Mouse (Mus musculus) Muller cell, postnatal 12 days (primary cell): ENCODE measurements at regions not wholly inside any gene's neighbourhood (a gene's known extent, or its start where the extent isn't known, plus 50 kb on each side); places are given as distances from the start of the nearest gene placed in this dataset.

Experiments
- DNase-seq: peaks from one replicate; pipeline ENCODE4 v3.0.0-alpha.2; 2015; ENCODE audit errors: inconsistent ontology term

DNA sequence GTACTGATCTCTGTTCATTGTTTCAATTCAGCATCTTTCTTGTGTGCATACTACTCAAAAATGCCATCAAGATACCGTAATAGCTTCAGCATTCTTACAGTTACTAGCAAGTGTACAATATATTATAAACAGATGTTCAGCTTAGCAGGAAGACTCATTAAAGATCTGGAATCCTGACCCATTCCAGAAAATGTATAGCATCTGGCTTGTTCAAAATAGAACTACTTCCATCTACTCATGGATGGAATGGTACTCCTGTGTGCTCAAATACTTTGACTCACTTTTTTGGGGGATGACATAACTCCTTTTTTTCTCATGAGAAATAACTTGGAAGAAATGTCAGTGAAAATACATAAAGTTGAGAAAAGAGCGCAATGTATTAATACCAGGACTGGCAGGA, 291.2 kb upstream of the Manea start:
- no peak for DNase-seq

DNA sequence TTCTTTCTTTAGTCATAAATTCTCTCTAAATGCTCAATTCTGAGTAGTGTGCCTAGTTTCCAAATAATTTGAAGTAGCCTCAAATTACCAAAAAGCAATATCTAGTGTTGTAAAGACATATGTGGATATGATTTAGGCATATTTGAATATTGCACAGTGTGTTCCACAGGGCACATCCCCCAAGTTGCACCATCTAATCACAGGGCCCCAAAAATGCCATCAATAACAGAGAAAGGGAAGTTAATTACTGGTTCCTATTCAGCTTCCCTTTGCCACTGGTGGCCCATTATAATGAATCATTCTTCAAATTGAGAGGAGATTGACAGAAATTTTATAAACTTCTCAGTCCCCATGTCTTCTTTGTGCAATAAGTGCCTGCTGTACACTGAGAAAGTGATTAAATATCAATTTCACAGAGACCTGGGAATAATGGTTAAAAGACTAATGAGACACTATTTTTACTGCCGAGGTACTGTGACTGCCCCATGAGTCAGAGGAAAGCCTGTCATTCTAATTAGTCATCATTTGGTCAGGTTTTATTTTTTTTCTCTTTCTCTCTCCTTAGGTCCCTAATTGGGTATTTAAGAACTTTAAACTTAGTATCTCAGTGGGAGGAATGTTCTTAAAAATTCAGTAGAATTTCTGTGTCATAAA, 284.0 kb upstream of the Manea start:
- peak; percentile 77 for DNase-seq

DNA sequence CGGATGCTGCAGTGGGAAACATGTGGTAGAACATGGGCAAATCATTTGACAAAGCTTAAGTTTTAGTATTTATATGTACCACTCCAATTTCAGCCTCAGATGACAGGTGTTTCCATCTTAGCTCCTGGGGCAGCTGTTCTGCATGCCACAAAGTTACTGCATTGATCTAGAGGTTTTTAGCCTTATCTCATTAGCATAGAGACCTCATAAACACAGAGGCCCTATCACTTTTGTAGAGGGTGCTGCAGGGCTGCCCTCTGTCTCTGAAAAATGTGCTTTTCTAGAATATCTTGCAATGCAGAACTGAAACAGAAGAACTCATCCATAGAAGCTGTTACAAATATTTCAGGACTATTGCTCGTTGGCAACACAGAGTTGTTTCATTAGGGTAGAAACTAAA, 283.0 kb upstream of the Manea start:
- no peak for DNase-seq

DNA sequence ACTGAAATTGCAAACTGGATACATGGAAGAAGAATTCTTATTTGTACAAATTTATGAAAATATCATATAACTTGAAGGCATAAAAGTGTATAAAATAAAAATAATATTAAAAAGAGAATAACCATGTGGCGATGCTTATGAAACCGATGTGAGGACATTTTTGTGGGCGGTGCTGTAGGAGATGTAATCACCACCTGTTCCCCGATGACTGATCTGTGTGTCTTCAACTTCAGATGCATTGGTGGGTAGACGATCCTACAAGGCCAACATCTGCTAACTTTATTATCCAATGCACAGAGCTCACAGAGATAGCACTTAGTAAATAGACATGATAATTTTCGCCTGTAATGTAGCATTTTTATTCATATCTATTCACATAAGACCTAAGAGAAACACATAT, 281.1 kb upstream of the Manea start:
- DNase-seq, result no peak

DNA sequence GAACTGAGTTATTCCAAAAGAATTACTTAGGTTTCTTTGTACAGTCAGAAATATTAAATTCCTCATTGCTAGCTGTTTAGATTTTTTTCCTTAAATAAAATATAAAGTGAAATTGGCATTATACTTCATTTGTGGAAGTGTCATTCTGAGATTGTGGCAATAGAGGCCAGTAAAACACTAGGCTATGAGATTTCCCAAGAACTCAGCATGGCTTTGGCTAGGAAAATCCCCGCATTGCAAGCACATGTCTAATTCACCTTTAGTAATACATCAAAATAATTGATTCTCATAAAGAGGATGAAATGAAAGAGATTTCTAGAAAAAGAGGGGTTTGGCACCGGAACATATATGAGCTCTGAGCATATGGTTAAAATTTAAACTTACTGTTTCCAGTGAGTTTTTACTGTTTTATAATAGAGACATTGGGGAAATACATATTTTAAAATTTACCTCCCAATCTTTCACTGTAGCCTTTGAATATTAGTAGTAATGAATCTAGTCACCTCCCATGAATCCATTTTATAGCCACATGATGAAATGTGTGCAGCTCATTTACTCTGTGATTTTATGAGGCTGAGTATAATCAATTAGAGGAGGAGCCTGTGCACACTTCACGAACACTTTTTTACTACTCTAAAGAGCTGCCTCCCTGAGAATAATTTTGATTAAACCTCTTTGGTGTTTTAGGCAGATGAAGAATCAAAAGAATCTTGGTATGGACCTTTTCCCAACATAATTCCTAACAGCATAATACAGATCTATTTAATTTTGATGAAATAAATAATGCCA, 242.6 kb upstream of the Manea start:
- no peak for DNase-seq

DNA sequence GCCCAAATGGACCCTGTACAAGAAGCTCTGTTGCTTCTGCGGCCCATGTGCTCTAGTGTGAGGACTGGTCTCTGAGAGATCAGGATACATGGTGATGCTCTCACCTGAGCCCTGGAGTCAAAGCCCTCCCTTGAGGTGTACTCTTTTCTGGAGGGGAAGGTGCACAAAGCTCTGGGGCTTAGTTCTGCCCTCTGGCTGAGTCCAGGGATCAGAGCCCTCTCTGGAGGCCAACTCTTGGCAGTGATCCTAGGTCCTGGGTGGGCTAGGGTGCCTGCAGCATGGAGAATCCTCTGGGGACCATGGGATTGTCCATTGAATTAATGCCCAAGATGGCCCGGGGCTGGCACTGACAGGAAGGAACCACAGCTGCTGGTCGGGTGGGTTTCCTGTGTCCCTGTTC, 209.0 kb upstream of the Manea start:
- DNase-seq, result no peak

DNA sequence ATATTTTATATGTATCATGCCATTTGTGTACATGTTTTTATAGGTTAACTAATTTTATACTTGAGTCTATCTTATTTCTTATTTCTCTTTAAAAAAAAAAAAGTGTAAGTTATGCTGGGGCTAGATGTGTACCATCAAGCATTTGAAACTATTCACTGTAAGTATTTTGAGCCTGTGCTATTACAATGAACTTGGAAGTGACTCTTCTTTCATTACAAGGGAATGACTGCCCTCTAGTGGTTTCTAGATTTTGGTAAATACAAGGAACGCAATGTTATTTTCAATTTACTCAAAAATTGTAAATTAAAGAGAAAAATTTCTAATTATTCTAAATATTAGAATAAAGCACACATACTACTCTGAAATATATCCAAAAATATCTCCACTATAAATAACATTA, 197.1 kb upstream of the Manea start:
- no peak for DNase-seq

DNA sequence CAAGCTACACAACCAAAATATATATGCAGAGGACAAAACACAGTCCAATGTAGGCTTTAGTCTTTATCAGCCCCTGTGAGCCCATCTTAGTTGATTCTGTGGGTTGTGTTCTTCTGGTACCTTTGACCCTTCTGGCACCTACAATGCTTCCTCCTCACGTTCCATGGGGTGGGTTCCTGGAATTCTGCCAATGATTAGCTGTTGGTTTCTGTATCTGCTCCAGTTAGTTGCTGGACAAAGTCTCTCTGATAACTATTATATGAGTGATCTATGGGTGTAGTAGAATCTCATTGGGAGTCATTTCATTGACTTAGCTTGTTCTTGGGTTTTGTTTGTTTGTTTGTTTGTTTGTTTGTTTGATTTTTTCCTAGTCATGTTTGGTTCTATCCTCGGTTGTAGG, 195.8 kb upstream of the Manea start:
- DNase-seq, result no peak

DNA sequence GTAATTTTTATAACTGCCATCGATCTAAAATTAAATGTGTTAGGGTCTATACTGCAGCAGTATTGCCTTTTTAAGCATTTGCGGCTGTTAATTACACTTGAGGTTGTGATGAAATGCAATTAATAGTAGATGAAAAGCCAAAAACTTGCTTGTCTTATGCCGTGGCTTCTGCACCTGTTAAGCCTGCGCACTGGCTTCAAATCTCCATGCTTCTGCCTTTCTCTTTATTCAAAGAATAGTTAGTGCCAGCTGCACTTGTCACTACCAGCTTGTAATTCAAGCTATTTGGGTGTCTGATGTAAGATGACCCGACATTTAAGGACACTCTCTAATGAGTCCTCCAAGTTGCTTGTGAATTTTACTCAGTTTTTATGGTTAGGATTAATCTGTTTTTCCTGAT, 161.3 kb upstream of the Manea start:
- DNase-seq, result no peak

DNA sequence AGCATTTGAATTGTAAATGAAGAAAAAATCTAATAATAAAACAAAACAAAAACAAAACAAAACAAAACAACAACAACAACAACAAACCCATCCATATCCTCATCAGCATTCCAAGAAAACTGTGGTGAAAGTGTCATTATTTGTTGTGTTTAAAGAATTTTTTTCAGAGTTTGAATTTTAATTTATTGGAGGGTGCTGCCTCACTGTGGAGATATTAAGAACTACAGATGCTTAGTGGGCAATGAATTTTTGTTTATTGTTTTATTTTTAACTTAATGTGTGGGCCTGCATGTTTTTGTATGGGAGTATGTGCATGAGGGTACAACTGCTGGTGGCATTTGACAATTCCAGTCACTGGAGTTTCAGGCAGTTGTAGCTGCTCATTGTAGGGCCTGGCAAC, 147.6 kb upstream of the Manea start:
- DNase-seq, result peak; percentile 3

DNA sequence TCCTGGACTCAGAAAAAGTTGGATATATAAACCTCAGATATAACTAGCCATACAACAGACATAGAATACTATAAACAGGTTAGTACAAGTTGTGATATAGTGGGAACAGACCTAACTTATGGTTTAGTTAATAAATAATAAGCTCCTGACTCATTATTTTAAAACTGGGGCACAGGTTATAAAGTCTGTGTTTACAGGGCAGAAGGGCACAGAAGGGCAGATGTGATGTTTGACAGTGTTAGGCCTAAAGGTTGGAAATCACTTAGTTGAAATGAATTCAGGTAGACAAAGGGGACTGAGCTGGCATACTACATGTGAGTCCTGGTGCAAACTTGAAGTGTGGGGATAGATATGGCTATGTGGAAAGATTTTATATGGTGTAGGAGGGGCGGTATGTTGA, 128.2 kb upstream of the Manea start:
- no peak for DNase-seq

DNA sequence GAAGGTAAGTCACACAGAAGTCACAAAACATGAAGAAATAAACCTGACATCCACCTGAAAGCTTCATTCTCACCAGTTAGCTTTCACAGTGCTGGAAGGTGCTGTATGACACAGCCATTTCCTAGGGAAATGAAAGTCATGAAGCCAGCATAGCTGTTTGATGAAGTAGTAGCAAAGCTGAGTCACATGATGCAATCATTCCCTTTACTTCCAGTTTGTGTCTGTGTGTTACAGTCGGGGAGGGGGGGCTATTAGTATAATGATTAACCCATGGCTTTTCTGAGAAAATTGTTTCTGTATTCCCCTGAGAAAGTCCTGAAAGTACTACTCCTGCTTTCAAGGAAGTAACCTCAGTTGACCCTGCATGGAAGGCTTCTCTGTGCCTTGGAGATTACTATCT, 94.8 kb upstream of the Manea start:
- DNase-seq, result no peak

DNA sequence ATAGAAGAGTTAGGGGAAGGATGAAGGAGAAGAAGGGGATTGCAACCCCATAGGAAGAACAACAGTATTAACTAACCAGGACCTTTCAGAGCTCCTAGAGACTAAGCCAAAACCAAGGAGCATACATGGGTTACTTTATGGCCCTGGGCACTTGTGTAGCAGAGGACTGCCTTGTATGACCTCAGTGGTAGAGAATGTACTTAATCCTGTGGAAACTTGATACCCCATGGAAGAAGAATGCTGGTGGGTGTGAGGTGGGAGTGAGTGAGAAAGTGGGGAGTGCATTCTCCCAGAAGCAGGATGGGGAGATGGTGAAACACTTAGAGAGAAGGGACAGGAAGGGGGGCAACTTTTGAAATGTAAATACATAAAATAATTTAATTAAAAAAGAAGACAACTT, 75.4 kb upstream of the Manea start:
- no peak for DNase-seq

DNA sequence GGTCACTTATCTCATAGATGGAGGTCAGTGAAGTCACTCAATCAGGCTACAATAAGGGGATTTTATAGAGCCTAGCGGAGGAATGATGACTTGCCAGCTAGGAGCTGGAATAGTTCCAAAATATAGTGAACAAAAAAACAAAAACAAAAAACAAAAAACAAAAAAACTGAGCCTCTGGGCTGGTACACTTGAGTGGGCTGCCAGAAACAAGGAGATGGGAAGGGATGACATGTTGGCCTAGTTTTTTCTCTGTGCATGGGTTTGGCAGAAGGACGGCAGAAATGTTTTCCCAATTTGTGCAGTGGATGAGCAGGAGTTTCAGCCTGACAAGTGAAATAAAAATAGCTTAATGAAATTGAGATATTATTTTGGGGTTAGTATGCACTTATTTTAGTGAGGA, 57.6 kb upstream of the Manea start:
- peak; percentile 65 for DNase-seq

DNA sequence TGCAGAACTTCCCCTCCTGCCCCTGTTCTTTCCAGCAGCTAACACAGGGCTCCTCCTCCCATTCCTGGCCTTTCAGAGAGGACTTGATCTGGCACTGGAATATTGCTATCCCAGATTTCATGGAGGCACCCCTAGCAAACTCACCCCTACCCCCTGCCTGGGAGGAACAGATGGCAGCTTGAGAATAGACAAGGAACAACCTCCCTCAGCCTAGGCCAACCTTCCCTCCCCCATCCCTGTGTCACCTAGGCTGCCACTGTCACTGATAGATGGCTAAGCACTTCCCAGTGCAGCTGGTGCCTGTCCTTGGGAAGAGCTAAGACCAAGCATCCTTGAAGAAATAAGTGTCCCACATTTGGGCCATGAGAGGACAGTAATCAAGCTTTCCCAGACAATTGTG, 55.5 kb upstream of the Manea start:
- no peak for DNase-seq
